Mouse (Mus musculus) olfactory bulb, adult 2 months (tissue): ENCODE data around the gene Foxc2. TPM values are rescaled to one million over a fixed set of nuclear protein-coding genes. Genes with fewer than 3 reads are reported as not detected.
A peak's percentile ranks its signal among the peaks of the same experiment; 100 is the strongest.

Source experiments
- H3K27ac ChIP-seq: fragments of 200-500 bp; 2 replicates; pipeline ENCODE4 v1.5.1; 2012; ENCODE audit warnings: low read depth, low read length; ENCODE audit not compliant: insufficient read depth
- H3K4me1 ChIP-seq: fragments of 200-500 bp; 2 replicates; pipeline ENCODE4 v1.6.1; 2012; ENCODE audit warnings: low read length; ENCODE audit not compliant: control insufficient read depth, insufficient read depth
- H3K4me3 ChIP-seq: fragments of 200-500 bp; 2 replicates; pipeline ENCODE4 v1.5.1; 2012; ENCODE audit warnings: mild to moderate bottlenecking, low read depth, low read length, moderate library complexity; ENCODE audit not compliant: insufficient read depth
- CTCF ChIP-seq: fragments of 200-500 bp; IDR thresholded peaks from 2 replicates; pipeline ENCODE4 v1.5.1; 2012; ENCODE audit warnings: low read depth, mild to moderate bottlenecking, low read length, moderate library complexity; ENCODE audit not compliant: insufficient read depth
- POLR2A ChIP-seq: fragments of 200-500 bp; IDR thresholded peaks from 2 replicates; pipeline ENCODE4 v1.6.1; 2012; ENCODE audit warnings: mild to moderate bottlenecking, low read depth, low read length, moderate library complexity; ENCODE audit not compliant: insufficient read depth
- WGBS: fragments of 180-500 bp; shearing (Covaris S2); methylation state at CpG from one replicate; pipeline ENCODE4 v1.1.7; 2018; 5-methylcytosine and 5-hydroxymethylcytosine counted together
- polyA plus RNA-seq: library from polyadenylated mRNA; stranded (reverse); fragments of >200 nt; gene quantifications from 2 replicates; pipeline ENCODE4 v1.2.4, GENCODE M21; 2012; ENCODE audit warnings: low replicate concordance; ENCODE audit not compliant: missing spikeins, insufficient read depth, insufficient read length

Gene Foxc2
- not detected in 2 replicates for polyA plus RNA-seq

DNA sequence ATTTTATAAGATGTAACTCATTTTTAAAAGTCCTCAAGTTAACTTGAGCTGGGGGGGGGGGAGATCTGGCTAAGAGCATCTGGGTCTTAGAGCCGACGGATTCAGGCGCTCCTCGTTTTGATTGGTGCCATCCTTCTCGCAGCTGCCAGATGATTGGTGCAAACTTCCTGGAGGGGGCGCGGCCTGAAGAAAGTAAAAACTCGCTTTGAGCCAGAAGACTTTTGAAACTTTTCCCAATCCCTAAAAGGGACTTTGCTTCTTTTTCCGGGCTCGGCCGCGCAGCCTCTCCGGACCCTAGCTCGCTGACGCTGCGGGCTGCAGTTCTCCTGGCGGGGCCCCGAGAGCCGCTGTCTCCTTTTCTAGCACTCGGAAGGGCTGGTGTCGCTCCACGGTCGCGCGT lies at the start of gene Foxc2:
Foxc2 (plus strand) TSS at position 224 of the 400 bp plus-strand sequence.
- peak within 1 kb of the TSS; percentile 17 for H3K4me3 ChIP-seq
- WGBS: under 1% methylated on average over 25 of the region's 25 CpGs
- TF ChIP-seq POLR2A (no peak), CTCF (no peak)

DNA sequence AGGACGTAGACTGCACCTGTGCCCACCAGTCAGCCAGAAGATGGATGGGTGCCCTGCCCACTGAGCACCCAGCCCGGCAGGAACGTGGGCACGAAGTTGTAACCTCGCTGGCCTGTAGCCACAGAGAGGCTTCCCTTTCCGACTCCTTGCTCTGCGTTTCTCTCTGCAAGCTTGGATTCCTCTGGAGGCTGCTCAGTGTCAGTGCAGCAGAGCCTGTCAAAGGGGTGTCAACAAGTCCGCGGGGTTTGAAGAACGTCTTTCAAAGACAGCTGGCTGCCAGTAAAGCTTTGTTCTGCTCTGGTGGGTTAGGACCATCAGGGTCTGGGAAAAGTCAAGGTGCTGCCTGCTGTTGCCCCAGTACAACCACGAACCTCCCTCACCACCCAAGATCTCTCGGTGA lies 44.5 kb upstream of the Foxc2 start:
- no peak for TF ChIP-seq POLR2A
- TF ChIP-seq CTCF: no peak
- 9% methylated on average over 12 of the region's 12 CpGs for WGBS
- no peak overlapping the region for H3K27ac ChIP-seq
- peaks cover 3% of the 10 kb centered on the region for H3K4me1 ChIP-seq
- no peak overlapping the region for H3K4me3 ChIP-seq

More for the DNA sequence above, at the start of gene Foxc2:
- no peak within 1 kb of the TSS for H3K27ac ChIP-seq
- no peaks in the 10 kb centered on the region; the same call in 1 of the 2 replicates for H3K4me1 ChIP-seq

DNA sequence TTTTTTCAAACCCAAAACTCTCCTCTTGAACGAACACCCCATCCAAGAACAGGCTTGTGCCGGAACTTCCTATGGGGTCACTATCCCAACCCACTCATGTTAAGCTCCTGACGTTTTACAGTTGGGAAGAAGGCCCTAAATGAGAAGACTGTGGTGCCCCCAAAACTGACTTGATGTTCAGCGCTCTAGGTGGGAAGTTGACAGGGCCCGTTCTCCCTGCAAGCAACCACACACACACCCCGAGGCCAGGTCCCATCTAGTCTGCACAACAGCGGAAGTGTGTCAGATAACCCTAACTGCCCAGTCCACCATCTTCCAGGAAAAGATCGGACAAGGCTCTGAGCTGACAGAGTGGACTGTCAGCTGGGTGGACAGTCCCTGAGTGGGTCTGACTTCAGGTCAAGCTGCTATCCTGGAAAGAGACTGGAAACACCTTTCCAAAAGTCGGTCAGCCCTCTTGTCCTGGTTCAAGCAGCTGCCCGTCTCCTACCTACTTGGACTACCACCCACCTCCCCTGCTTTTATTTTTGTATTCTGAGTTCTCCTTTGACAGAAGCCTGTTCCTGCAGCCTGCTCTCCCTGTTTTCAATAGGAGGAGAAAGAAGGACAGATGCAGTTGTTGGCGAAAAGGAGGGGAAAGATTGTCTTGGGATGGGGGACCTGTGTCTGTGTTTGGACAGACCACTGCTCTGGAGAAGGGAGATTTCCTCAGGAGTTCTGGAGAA lies 43.4 kb upstream of the Foxc2 start:
- peaks cover 3% of the 10 kb centered on the region for H3K4me1 ChIP-seq
- no peak overlapping the region for H3K27ac ChIP-seq
- WGBS: 31% methylated on average over 11 of the region's 11 CpGs
- no peak overlapping the region for H3K4me3 ChIP-seq
- TF ChIP-seq POLR2A (no peak), CTCF (no peak)

DNA sequence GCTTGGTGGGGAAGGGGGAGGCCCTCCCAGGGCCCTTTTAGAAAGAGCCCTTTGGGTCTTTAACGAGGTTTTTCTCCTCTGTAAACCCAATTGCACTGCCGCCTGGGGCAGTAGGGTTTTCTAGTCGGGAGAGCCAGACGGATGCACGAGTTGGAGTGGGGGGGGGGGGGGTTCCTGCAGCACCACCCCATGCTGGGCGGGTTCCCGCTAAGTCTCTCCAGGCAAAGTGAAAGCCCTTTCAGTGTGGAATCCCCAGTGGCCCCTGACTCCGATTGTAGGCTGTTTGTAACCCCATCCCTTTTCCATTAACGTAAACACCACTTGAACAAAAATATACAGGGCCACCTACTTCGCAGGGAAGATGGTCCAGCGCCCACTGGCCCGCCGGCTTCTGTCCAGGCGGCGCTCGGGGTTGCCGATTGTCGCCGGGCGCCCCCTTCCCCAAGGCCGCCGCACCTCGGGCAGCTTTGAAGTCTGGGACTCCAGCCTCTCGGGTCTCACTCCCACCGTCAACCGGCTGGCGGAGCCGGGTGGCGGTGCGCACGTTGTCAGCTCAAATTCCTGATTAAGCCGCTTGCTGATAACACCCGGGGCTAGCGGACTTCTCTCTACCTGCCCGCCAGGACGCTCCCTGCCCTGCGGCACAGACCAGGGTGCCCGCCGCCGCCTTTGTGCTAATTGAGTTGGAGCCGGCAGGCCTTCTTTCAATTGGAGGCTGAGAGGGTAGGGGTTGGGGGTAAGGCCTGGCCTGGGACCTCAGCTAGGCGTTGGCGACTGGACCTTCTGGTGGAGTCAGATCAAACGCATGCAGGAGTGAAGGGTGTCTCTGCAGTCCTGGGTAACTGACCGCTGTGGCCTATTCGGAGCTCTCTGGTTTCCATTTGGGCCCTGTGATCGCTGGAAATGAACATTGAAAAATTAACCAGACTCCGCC lies 42.5 kb upstream of the Foxc2 start:
- H3K27ac ChIP-seq: no peak overlapping the region
- H3K4me3 ChIP-seq: no peak overlapping the region
- 4% methylated on average over 48 of the region's 48 CpGs for WGBS
- no peak for TF ChIP-seq POLR2A
- TF ChIP-seq CTCF: peak; percentile 4; the same call in 1 of the 2 replicates
- H3K4me1 ChIP-seq: peaks cover 3% of the 10 kb centered on the region

DNA sequence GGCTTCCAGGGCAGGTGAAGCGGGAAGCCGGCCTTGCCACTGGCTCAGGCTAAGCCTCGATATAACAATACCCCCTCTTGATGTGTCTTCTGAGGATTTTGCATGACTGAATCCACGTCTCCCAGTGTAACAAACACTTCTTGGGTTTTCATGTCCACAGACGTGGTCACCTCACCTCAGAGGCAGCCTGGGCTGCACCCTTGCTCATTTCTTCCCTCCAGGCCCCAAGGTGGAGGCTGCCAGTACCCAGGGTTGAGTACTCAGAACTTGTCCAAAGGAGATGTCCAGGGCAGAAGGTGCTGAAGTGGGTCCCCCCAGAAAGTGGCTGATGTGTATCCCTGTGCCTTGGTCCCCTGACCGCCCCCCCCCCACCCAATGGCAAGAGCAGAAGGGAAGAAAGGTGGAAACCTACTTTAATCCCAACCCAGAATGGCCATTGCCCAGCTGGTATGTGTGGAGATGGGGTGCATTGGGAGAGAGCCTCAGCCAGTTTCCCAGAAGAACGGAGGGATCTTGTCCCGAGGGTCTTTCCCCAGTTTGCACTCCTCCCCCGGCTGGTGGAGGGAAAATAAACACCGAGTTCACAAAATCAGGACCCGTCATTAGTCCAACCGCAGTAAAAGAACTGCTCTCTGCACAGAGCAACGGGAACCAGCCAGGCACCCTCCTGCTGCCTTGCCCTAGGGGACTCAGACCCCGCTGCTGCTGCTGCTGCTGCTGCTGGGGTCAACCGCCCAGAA lies 41.7 kb upstream of the Foxc2 start:
- peaks cover 3% of the 10 kb centered on the region for H3K4me1 ChIP-seq
- H3K27ac ChIP-seq: no peak overlapping the region
- TF ChIP-seq POLR2A (no peak), CTCF (no peak)
- WGBS: 10% methylated on average over 15 of the region's 15 CpGs
- no peak overlapping the region for H3K4me3 ChIP-seq

DNA sequence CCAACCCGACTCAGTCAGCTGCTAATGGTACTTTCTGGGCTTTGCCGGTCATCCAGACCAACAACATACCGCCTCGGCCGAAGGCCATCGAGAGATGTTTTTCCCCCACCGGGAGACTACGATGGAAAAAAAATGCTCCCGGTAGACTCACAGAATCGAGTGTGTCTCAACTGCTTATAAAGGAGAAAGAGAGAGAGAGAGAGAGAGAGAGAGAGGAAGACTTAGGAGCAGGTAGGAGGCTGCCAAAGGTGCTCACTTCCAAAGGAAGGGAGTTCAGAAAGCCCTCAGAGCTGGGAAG lies 41.2 kb upstream of the Foxc2 start:
- Histone ChIP-seq H3K4me1 (peaks cover 3% of the 10 kb centered on the region), H3K4me3 (no peak overlapping the region), H3K27ac (no peak overlapping the region)
- TF ChIP-seq POLR2A: no peak
- TF ChIP-seq CTCF: no peak
- WGBS: 3% methylated on average over 10 of the region's 10 CpGs

DNA sequence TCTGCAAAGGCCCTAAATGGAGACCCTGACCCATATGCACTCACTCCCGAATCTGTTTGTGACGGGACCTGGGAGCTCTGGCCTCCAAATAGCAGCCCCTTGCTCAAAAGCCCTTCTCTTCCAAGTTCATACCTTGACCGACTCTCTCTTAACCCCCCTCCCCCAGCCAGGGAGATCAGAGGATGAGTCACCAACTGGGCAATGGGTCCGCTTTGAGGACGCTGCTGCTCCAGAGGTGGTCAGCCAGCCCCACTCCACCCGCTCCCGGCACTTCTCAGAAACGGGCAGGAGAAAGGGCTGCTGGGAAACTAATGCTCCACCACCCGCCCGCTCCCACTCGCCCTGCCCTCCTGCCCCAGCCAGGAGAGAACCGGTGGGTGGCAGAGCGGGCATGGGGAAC lies 40.0 kb upstream of the Foxc2 start:
- 6% methylated on average over 13 of the region's 13 CpGs for WGBS

DNA sequence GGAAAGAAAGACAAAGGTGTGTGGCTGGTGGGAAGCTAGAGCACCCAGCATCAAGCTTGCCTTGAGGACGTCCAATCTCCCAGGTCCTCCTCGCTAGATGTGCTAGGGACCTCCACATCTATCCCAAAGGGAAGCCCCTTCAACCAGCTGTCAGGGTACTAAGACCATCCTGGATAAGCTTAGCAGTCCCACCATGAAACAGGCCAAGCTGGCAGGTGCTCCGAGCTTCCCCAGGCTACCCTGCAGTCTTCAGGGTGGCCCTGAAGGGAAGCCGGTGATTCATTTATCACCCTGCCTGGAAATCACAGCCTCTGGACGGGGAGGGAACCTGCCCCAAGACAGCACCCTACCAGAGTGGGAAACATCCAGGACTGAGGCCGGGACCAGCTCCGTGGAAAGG lies 39.4 kb upstream of the Foxc2 start:
- no peaks in the 10 kb centered on the region; the same call in none of the 2 replicates for H3K4me1 ChIP-seq
- WGBS: 9% methylated on average over 7 of the region's 7 CpGs
- H3K4me3 ChIP-seq: no peak overlapping the region
- TF ChIP-seq CTCF: no peak
- no peak for TF ChIP-seq POLR2A
- H3K27ac ChIP-seq: no peak overlapping the region

More for the DNA sequence above, 40.0 kb upstream of the Foxc2 start:
- H3K27ac ChIP-seq: no peak overlapping the region
- no peak overlapping the region for H3K4me3 ChIP-seq
- no peaks in the 10 kb centered on the region; the same call in none of the 2 replicates for H3K4me1 ChIP-seq
- no peak for TF ChIP-seq CTCF
- no peak for TF ChIP-seq POLR2A
